Mouse (Mus musculus) heart, embryonic 13.5 days (tissue): ENCODE measurements around the gene Cadm1. TPM values are rescaled to one million over a fixed set of nuclear protein-coding genes. Genes with fewer than 3 reads are reported as not detected.
A peak's percentile ranks its signal among the peaks of the same experiment; 100 is the strongest.

Experiments
- ATAC-seq: fragments of 200-750 bp; cut with Nextera tagmentation; 2 replicates; pipeline ENCODE4 v1.8.0; 2017; ENCODE audit warnings: moderate TSS enrichment; ENCODE audit not compliant: insufficient number of reproducible peaks, low FRiP score, low TSS enrichment; ENCODE audit errors: extremely low read depth
- H3K27ac ChIP-seq: fragments of 300-500 bp; sonication (generic); replicated peaks from 2 replicates; pipeline ENCODE4 v1.5.1; 2015; ENCODE audit warnings: moderate library complexity, mild to moderate bottlenecking, inconsistent platforms
- H3K27me3 ChIP-seq: fragments of 300-500 bp; sonication (generic); replicated peaks from 2 replicates; pipeline ENCODE4 v1.6.1; 2015; ENCODE audit warnings: mild to moderate bottlenecking, inconsistent platforms
- H3K36me3 ChIP-seq: fragments of 300-500 bp; sonication (generic); 2 replicates; pipeline ENCODE4 v1.6.1; 2015; ENCODE audit warnings: mild to moderate bottlenecking, inconsistent platforms
- H3K4me1 ChIP-seq: fragments of 300-500 bp; sonication (generic); 2 replicates; pipeline ENCODE4 v1.6.1; 2015; ENCODE audit warnings: inconsistent platforms
- H3K4me2 ChIP-seq: fragments of 300-500 bp; sonication (generic); 2 replicates; pipeline ENCODE4 v1.6.1; 2015; ENCODE audit warnings: inconsistent platforms, mild to moderate bottlenecking, moderate library complexity
- H3K4me3 ChIP-seq: fragments of 300-500 bp; sonication (generic); 2 replicates; pipeline ENCODE4 v1.5.1; 2015; ENCODE audit warnings: moderate library complexity, mild to moderate bottlenecking, inconsistent platforms
- H3K9ac ChIP-seq: fragments of 300-500 bp; sonication (generic); 2 replicates; pipeline ENCODE4 v1.6.1; 2015; ENCODE audit warnings: inconsistent platforms, mild to moderate bottlenecking, moderate library complexity
- H3K9me3 ChIP-seq: fragments of 300-500 bp; sonication (generic); 2 replicates; pipeline ENCODE4 v1.6.1; 2016; ENCODE audit warnings: inconsistent platforms
- WGBS: fragments of 180-500 bp; shearing (Covaris S2); methylation state at CpG from one replicate; pipeline ENCODE4 v1.1.7; 2015; ENCODE audit warnings: mixed read lengths; 5-methylcytosine and 5-hydroxymethylcytosine counted together
- polyA plus RNA-seq: library from polyadenylated mRNA; unstranded; fragments of >200 nt; fragmentation: Nextera tagmentation; extraction: Ambion mirVana; gene quantifications from 2 replicates; pipeline ENCODE4 v1.2.1, GENCODE M21; 2015

Gene Cadm1
- polyA plus RNA-seq, 1 experiment from 2014 or later: 16.0 TPM

DNA sequence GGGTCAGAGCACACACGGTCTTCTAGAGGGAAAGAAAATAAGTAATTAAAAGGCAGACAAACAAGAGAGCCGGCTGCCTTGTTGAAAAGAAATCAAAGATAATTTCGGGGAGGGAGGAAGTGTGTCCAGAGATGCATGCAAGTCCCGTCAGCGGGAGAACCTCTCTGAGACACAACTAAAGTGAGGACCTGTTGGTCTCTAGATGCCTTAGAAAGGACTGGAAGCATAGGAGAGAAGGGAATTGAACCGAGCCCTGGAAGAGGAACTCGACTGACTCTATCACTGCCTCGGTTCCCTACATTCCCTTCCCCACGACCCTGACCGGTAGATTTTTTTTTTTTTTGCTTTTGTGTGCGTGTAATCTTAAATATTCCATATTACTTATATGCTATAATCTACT is 791 bp upstream of the Cadm1 start:
- Histone ChIP-seq H3K4me2 (peak overlapping the region; percentile 99), H3K27me3 (peaks cover 47% of the 10 kb centered on the region), H3K27ac (peak overlapping the region; percentile 78; the same call in 1 of the 2 replicates), H3K9me3 (no peaks in the 10 kb centered on the region), H3K4me1 (peaks cover 30% of the 10 kb centered on the region), H3K4me3 (peak overlapping the region; percentile 71), H3K9ac (peak overlapping the region; percentile 85), H3K36me3 (no peaks in the 10 kb centered on the region)
- 4% methylated on average over 11 of the region's 11 CpGs for WGBS
- ATAC-seq: no peak

DNA sequence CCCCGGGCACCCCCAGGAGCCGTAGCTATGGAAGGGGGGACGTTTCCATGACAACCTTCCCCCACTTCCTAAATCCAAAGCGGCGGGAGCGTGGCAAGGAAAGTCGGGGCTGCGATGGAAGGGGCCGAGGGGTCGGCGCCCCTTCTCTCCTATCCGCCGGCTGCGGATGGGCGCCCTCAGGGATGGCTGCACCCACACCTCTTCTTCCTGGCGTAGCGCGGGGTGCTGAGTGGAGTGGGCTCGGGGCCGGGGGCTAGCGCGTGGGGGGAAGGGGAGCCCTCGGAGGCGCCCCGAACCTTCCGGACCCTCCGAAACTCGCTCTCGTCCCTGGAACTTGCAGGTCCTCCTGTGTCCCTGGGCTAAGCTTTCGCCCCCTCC is 560 bp downstream of the Cadm1 start:
- peaks cover 60% of the 10 kb centered on the region for H3K27me3 ChIP-seq
- 1% methylated on average over 22 of the region's 30 CpGs for WGBS
- H3K27ac ChIP-seq: peak overlapping the region; percentile 41; the same call in 1 of the 2 replicates
- H3K4me3 ChIP-seq: peak overlapping the region; percentile 71
- H3K4me2 ChIP-seq: peak overlapping the region; percentile 99
- no peaks in the 10 kb centered on the region for H3K36me3 ChIP-seq
- H3K9me3 ChIP-seq: no peaks in the 10 kb centered on the region
- H3K4me1 ChIP-seq: peaks cover 30% of the 10 kb centered on the region
- ATAC-seq: no peak
- peak overlapping the region; percentile 86 for H3K9ac ChIP-seq

DNA sequence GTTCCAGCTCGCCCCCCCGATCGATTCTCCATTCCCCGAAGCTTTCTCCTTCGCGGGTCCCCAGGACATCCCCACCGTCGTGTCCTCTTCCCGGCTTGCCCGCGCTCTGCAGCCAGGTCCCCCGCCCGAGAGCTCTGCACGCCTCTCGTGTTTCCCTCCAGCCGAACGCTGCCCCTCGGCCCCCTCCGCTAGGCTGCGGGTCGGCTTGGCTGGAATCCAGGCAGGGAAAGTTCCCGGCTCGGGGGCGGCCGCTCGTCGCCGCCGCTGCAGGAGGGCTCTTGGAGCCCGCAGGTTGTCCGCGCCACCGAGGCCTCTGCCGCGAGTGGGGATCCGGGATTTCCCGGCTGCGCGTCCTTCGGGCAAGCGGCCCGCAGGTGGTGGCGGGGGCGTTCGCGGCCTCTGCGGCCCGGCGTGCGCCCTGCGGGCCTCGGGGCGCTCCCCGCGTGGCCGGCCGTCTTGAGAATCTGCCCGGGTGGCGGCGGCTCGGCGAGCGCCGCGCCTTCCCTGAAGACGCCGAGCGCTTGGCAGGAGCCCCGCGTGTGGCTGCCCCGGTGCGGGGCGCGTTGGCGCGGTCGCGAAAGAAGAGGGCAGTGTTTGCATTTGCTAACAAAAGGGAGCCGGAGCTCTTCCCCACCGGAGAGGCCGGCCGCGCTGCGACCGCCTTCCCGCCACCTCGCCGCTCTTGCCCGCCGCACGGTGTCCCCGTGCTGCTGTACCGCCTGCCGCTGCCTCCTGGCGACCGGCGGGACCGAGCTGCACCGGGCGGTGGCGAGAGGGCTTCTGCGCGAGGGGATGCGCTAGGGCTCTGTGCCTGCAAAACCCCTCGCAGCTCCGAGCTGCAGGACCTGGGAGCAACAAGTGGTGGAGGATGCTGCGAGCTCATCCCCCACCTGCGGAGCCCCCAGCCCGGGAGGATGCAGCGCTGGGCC is 1.2 kb downstream of the Cadm1 start:
- H3K9me3 ChIP-seq: no peaks in the 10 kb centered on the region
- H3K9ac ChIP-seq: peak overlapping the region; percentile 86
- under 1% methylated on average over 109 of the region's 110 CpGs for WGBS
- peak overlapping the region; percentile 71 for H3K4me3 ChIP-seq
- H3K4me1 ChIP-seq: peaks cover 30% of the 10 kb centered on the region
- H3K36me3 ChIP-seq: no peaks in the 10 kb centered on the region
- peaks cover 66% of the 10 kb centered on the region for H3K27me3 ChIP-seq
- no peak; the same call in 1 of the 2 replicates for ATAC-seq
- peak overlapping the region; percentile 99 for H3K4me2 ChIP-seq
- no peak overlapping the region for H3K27ac ChIP-seq

DNA sequence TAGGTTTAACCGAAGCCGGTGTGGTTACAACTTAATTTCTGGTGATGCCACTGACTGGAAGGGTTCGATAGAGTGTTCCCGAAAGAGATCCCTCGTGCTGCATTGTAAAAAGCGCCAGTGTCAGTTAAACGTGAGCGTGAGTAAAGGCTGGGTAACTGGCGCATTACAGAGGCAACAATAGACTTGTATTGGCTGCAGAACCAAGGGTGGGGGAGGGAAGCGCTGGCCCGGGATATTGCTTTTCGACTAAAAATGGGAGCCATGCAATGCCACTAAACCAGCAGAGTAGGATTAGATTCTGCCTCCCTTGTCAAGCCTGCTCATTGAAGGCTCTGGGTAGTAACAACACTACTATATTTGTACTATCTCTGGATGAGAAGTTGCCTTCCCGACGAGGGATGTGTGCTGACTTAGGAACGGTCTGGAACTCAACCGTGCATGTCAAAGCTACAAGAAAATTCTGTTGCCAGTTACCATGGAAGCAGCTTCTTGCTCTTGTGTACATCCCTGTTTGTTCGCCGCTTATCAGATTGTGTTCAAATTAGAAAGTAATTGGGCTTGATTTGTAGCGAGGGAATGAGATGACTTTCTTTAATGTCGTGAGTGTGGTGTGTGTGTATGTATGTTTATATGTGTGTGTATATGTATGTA is 2.4 kb downstream of the Cadm1 start:
- peaks cover 72% of the 10 kb centered on the region for H3K27me3 ChIP-seq
- no peaks in the 10 kb centered on the region for H3K36me3 ChIP-seq
- peak overlapping the region; percentile 86 for H3K9ac ChIP-seq
- no peaks in the 10 kb centered on the region for H3K9me3 ChIP-seq
- H3K4me1 ChIP-seq: peaks cover 30% of the 10 kb centered on the region
- H3K4me2 ChIP-seq: peak overlapping the region; percentile 99
- H3K27ac ChIP-seq: no peak overlapping the region
- WGBS: 7% methylated on average over 20 of the region's 20 CpGs
- H3K4me3 ChIP-seq: peak overlapping the region; percentile 71
- ATAC-seq: no peak

DNA sequence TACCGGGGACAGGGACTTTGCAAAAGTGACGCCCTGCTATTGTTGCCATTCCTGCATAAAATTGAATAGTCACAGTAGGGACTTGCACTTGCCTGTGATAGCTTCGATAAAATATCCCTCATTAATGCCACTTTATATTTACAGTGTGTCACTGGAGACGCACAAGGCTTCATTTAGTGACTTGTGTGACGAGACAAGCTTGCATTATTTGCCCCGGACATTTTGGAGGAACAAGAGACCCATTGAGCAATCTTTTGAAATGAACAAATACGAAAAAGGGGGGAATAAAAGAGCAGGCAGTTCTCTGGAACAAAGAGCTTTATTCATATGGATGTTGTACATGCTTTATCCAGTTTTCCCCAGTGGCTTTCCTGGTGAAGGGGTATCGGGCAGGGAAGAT is 3.5 kb downstream of the Cadm1 start:
- Histone ChIP-seq H3K9ac (no peak overlapping the region), H3K4me1 (peaks cover 30% of the 10 kb centered on the region), H3K4me2 (peak overlapping the region; percentile 99; the same call in 1 of the 2 replicates), H3K27me3 (peaks cover 76% of the 10 kb centered on the region), H3K4me3 (no peak overlapping the region), H3K36me3 (no peaks in the 10 kb centered on the region), H3K27ac (no peak overlapping the region), H3K9me3 (no peaks in the 10 kb centered on the region)
- 41% methylated on average over 8 of the region's 8 CpGs for WGBS
- ATAC-seq: no peak

DNA sequence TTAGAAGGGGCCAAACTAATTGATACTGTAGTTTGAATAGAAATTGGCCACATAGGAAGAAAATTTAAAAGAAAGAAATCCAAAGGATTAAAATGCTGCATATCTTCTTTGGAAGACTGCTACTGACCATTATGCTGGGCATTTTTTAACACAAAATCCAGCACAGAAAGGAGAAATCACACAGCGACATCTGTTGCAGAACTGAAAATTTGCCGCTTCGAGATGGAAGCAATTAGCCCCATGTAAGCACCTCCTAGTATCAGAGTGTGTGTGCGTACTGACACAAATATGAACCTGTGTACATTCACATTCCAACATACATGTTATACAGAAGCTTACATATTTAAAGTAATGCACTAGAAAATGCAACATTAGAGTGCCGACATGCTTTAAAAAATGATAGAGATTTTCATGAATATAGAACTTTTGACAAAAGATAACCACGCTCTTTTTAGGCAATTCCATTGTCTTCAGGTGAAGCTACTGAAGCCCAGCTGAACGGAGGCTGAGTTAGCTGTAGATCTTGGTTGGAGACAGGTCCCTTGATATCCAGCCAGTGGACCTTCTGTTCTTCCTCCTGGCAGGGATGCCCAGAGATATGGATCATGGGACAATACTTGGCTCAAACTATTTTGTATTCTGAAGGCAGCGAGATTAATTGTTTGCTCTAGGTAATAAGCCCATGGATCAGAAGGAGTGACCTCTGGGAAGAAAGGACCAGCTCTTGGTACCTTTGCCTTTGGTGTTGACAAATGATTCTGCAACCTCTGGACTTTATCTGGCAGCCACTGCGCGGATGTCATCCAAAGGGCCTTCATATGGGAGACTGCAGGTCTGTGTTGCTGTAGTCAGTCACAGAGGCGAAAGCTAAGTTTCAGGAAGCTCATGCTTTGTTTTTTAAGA is 4.9 kb downstream of the Cadm1 start:
- Histone ChIP-seq H3K4me2 (no peak overlapping the region), H3K4me1 (peaks cover 26% of the 10 kb centered on the region), H3K36me3 (no peaks in the 10 kb centered on the region), H3K4me3 (no peak overlapping the region), H3K27me3 (peaks cover 78% of the 10 kb centered on the region), H3K9ac (no peak overlapping the region), H3K27ac (no peak overlapping the region), H3K9me3 (no peaks in the 10 kb centered on the region)
- ATAC-seq: no peak
- WGBS: 79% methylated on average over 11 of the region's 11 CpGs

DNA sequence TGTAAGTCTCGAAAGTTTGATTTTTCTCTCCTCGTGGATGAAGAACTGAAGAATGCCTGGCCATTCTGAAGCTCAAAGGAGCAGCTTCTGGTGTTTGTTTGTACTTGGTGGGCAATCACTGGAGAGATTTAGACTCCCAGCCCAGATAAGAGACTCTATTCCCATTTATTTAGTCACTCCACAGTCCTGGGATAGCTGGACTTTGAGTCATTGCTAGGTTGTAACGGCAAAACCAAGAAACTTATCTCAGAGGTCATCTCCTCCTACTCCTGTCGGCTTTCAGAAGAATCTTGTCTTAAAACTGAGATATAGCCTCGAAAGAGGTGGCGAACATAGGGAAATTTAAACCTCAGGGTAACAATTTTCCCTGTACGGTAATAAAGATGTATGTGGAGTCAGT is 15.3 kb downstream of the Cadm1 start:
- no peak for ATAC-seq
- no peak overlapping the region for H3K4me3 ChIP-seq
- no peaks in the 10 kb centered on the region for H3K4me1 ChIP-seq
- H3K36me3 ChIP-seq: no peaks in the 10 kb centered on the region
- no peak overlapping the region for H3K4me2 ChIP-seq
- H3K27ac ChIP-seq: no peak overlapping the region
- H3K27me3 ChIP-seq: peaks cover 53% of the 10 kb centered on the region
- no peak overlapping the region for H3K9ac ChIP-seq
- no peaks in the 10 kb centered on the region for H3K9me3 ChIP-seq
- 48% methylated on average over 7 of the region's 7 CpGs for WGBS

DNA sequence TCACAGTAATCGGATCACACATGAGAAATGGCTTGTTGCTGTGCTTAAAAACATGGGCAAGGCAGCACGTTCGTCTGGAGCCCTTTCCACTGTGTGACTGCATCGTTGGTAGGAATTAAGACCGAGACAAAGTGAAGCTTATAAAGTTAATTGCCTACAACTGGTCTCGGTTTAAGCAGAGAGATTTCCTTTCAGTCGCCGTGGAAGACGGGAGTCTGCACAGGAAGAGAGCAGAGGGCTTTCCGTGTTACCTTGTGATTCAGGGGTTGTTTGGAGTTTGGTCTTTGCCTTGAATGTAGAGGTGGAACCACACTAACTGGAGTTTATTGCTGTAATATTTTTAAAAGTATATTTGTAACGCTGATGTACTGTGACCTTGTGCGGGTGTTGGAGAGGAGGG is 15.7 kb downstream of the Cadm1 start:
- 51% methylated on average over 12 of the region's 12 CpGs for WGBS
- H3K4me1 ChIP-seq: no peaks in the 10 kb centered on the region
- H3K9me3 ChIP-seq: no peaks in the 10 kb centered on the region
- no peaks in the 10 kb centered on the region for H3K36me3 ChIP-seq
- no peak overlapping the region for H3K9ac ChIP-seq
- ATAC-seq: no peak
- H3K27me3 ChIP-seq: peaks cover 53% of the 10 kb centered on the region
- H3K4me3 ChIP-seq: no peak overlapping the region
- H3K4me2 ChIP-seq: no peak overlapping the region
- H3K27ac ChIP-seq: no peak overlapping the region

DNA sequence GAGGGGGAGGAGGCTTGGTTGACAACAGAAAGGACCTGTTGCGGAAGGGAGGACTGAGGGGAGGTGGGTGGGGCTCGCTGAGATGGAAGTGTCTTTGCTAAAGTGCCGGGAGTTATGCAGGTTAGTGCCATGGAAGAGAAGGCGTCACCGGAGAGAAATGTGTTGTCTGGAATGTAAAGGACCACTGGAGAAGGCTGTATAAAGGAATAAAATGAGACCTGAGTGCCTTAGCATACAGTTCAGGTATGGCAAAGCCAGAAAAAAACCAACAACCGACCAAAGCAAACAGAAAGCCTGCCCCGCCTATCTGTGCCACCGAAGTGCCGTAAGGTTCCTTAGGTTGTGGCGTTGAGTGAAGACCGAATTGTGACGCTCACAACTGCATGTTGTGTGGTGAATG is 18.4 kb downstream of the Cadm1 start:
- Histone ChIP-seq H3K9ac (no peak overlapping the region), H3K4me2 (no peak overlapping the region), H3K4me3 (no peak overlapping the region), H3K27me3 (peaks cover 39% of the 10 kb centered on the region), H3K4me1 (no peaks in the 10 kb centered on the region), H3K27ac (no peak overlapping the region), H3K36me3 (no peaks in the 10 kb centered on the region), H3K9me3 (no peaks in the 10 kb centered on the region)
- 86% methylated on average over 12 of the region's 12 CpGs for WGBS
- no peak for ATAC-seq

DNA sequence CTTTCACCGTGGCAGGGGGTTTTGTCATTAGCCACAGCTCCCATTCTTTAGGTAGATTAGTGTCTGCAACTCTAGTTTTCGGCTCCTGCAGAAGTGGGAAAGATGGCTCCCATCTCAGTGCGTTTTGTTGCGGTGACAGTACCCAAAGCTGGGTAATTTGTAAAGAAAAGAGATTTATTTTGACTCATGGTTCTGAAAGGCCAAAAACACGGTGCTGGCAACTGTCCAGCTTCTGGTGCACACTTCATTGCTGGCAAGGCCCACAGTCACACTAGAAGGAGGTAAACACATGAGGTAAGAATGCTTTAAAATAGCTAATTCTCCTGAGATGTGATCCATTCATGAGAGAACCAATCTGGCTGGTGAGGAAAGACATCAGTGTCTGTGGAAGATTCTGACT is 18.9 kb downstream of the Cadm1 start:
- WGBS: 84% methylated on average over 5 of the region's 5 CpGs
- Histone ChIP-seq H3K27ac (no peak overlapping the region), H3K36me3 (no peaks in the 10 kb centered on the region), H3K4me3 (no peak overlapping the region), H3K27me3 (peaks cover 34% of the 10 kb centered on the region), H3K9me3 (no peaks in the 10 kb centered on the region), H3K9ac (no peak overlapping the region), H3K4me2 (no peak overlapping the region), H3K4me1 (no peaks in the 10 kb centered on the region)
- no peak for ATAC-seq
